Mouse (Mus musculus) megakaryocyte-erythroid progenitor cell, adult 5-6 weeks (primary cell): ENCODE data around the gene Slc3a2. TPM values are rescaled to one million over a fixed set of nuclear protein-coding genes. Genes with fewer than 3 reads are reported as not detected.
A peak's percentile ranks its signal among the peaks of the same experiment; 100 is the strongest.

Source experiments
- ATAC-seq: replicated peaks from 2 replicates; pipeline ENCODE4 v1.8.0; 2016; ENCODE audit warnings: mild to moderate bottlenecking, inconsistent platforms; ENCODE audit not compliant: severe bottlenecking, poor library complexity, low FRiP score, low TSS enrichment
- total RNA-seq, 2 experiments: library from RNA; stranded (forward) in 1 of 2; stranded (reverse) in 1 of 2; fragments of 200-1000, 215-1000 nt in 1 of 2; fragments of >200 nt in 1 of 2; fragmentation: Nextera tagmentation in 1 of 2; gene quantifications; 2 replicates each; pipeline ENCODE4 v1.2.3; 2014 to 2017

The Slc3a2 gene
- total RNA-seq, 2 experiments from 2014 or later: 74.7 to 93.9 TPM

- ATAC-seq: peak; percentile 78
Observed at GRCm38 (mm10) chr19:8673336-8674063, 49.7 kb downstream of the Slc3a2 start.

DNA sequence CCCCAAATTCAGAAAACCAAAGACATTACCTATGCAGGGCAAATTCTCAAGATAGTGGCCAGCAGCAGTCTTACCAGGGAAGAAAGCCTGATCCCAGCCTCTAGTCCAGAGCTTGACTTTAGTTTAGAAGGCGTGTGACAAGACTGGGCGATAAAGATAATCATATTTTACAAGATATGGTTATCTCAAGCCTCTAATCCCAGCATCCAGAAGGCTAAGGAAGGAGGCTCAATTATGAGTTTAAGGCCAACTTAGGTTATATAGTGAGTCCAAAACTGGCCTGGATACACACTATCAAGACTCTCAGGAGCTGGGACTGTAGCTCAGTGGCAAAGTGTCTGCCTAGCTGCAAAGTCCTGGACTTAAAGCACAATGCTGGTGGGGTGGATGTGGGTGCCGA lies 50.3 kb downstream of the Slc3a2 start:
- ATAC-seq: peak; percentile 75; the same call in 1 of the 2 replicates

DNA sequence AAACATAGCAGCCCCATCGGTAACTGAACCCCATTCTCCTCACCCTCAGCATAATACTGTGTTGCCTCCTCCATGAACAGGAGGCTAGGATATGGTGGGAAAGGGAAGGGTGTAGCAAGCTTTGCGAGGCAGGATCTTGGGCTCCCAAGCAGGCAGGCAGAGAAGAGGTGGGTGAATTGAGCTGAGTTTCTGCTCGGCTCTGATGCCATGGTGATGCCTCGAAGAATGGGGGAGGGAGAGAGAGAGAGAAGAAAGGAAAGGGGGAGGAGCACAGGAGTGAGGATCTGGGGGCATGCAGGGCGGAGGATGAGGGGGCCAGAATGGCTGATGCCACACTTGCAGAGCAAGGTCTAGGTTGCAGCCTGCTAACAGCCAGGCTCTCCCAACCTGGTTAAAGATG lies 57.4 kb downstream of the Slc3a2 start:
- no peak for ATAC-seq

DNA sequence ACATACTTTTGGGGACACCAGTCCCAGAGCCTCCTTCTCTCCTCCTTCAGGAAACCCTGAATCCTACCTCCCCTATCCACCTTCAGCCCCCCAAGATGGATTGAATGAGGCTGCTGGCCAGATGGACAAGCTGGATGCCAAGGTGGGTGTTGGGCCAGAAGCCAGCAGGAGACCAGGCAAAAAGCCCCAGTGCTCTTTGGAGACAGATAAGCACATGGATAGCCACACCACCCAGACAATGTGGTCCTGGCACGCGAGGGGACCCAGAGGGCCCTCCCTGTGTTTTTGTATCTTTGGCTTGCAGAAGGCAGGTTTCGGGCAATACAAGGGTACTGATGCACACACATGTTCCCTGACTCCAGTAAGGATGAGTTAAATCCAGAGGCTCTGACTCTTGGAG lies 58.3 kb downstream of the Slc3a2 start:
- peak; percentile 46 for ATAC-seq

GRCm38 (mm10) chr19:8663911-8664421 lies 59.2 kb downstream of the Slc3a2 start:
- ATAC-seq: no peak

DNA sequence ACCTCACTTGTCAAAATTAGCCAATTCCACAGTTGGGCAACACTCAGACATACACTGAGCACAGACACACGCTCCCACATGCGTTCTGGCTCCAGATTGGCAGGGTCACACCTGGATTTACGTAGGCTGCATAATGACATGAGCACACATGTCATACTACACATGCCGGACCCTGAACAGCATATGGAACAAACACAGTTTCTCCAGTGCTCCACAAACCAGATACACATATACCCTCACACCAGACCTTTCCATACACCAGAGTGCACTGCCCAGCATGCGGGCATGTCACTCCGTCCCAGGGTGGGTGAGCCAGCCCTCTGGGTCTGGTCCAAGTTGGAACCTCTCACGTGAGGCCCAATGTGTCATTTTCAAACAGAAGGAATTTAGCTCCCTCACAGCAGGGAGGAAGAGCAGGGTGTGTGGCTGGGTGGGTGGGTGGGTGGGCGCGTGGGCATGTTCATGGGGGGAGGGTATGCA lies 59.8 kb downstream of the Slc3a2 start, which contains the start of gene Chrm1:
Gene Chrm1 (plus strand): TSS at position 430 of the 480 bp plus-strand sequence.
- no peak for ATAC-seq

- peak; percentile 64 for ATAC-seq
Observed at GRCm38 (mm10) chr19:8662337-8662736, 60.8 kb downstream of the Slc3a2 start.

DNA sequence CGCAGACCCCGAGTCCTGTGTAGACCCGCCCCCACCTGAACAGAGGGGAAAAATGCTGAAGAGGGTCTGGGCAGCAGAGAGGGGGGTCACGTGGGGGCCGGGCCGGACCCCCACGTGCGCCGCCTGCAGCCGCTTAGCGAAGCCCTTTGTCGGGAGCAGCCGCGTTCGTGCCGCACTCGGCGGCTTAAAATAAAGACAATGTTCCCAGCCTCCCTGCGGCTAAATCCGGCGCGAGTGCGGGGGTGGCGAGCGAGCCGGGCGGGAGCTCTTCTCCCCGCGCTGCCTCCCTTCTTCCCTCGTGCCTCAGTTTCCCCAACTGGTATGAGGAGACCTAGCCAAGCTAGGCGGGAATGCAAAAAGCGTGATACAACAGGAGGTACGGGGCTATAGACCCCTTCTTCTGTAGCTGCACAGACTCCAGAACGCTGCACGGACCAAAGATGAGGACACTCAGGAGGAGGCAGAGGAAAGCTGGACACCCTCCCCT lies 61.3 kb downstream of the Slc3a2 start:
- no peak for ATAC-seq

Other genes starting within 250 kb of the Slc3a2 start
Only the 30 nearest of the 32 such genes appear.
- gene Slc22a8, start 132.1 kb downstream of the Slc3a2 start, total RNA-seq (2014; fragmentation: Nextera tagmentation): not detected in 2 replicates
- gene Slc22a8, start 132.1 kb downstream of the Slc3a2 start, total RNA-seq (2017): not detected in 2 replicates
- not detected in 2 replicates for gene Slc22a6, start 105.3 kb downstream of the Slc3a2 start, total RNA-seq (2014; fragmentation: Nextera tagmentation)
- gene Slc22a6, start 105.3 kb downstream of the Slc3a2 start, total RNA-seq (2017): not detected in 2 replicates
- not detected in 2 replicates for gene Chrm1, start 59.6 kb downstream of the Slc3a2 start, total RNA-seq (2014; fragmentation: Nextera tagmentation)
- not detected in 2 replicates for gene Chrm1, start 59.6 kb downstream of the Slc3a2 start, total RNA-seq (2017)
- 193 and 207 TPM in 2 replicates for gene Wdr74, start 12.5 kb upstream of the Slc3a2 start, total RNA-seq (2014; fragmentation: Nextera tagmentation)
- gene Wdr74, start 12.5 kb upstream of the Slc3a2 start, total RNA-seq (2017): 142 TPM in 2 replicates
- gene 1700092M07Rik, start 17.3 kb upstream of the Slc3a2 start, total RNA-seq (2014; fragmentation: Nextera tagmentation): 2.0 TPM in 1 of 2 replicates, not detected in the other
- gene 1700092M07Rik, start 17.3 kb upstream of the Slc3a2 start, total RNA-seq (2017): 3.8 and 6.5 TPM in 2 replicates
- gene Stx5a, start 18.0 kb upstream of the Slc3a2 start, total RNA-seq (2014; fragmentation: Nextera tagmentation): 74.7 and 80.4 TPM in 2 replicates
- 35.5 and 43.5 TPM in 2 replicates for gene Stx5a, start 18.0 kb upstream of the Slc3a2 start, total RNA-seq (2017)
- gene Nxf1, start 33.7 kb upstream of the Slc3a2 start, total RNA-seq (2014; fragmentation: Nextera tagmentation): 365 and 530 TPM in 2 replicates
- gene Nxf1, start 33.7 kb upstream of the Slc3a2 start, total RNA-seq (2017): 100 and 161 TPM in 2 replicates
- 59.6 and 76.4 TPM in 2 replicates for gene Tmem223, start 47.6 kb upstream of the Slc3a2 start, total RNA-seq (2014; fragmentation: Nextera tagmentation)
- 32.1 and 33.8 TPM in 2 replicates for gene Tmem223, start 47.6 kb upstream of the Slc3a2 start, total RNA-seq (2017)
- gene Tmem179b, start 51.1 kb upstream of the Slc3a2 start, total RNA-seq (2014; fragmentation: Nextera tagmentation): 104 and 114 TPM in 2 replicates
- 31.2 and 54.7 TPM in 2 replicates for gene Tmem179b, start 51.1 kb upstream of the Slc3a2 start, total RNA-seq (2017)
- 13.2 and 16.1 TPM in 2 replicates for gene Taf6l, start 63.0 kb upstream of the Slc3a2 start, total RNA-seq (2014; fragmentation: Nextera tagmentation)
- 7.6 and 12.0 TPM in 2 replicates for gene Taf6l, start 63.0 kb upstream of the Slc3a2 start, total RNA-seq (2017)
- gene Polr2g, start 75.2 kb upstream of the Slc3a2 start, total RNA-seq (2014; fragmentation: Nextera tagmentation): 120 and 126 TPM in 2 replicates
- gene Polr2g, start 75.2 kb upstream of the Slc3a2 start, total RNA-seq (2017): 86.1 and 106 TPM in 2 replicates
- 1.4 and 1.9 TPM in 2 replicates for gene Zbtb3, start 79.2 kb upstream of the Slc3a2 start, total RNA-seq (2014; fragmentation: Nextera tagmentation)
- gene Zbtb3, start 79.2 kb upstream of the Slc3a2 start, total RNA-seq (2017): 0.91 and 1.6 TPM in 2 replicates
- gene Ttc9c, start 96.0 kb upstream of the Slc3a2 start, total RNA-seq (2014; fragmentation: Nextera tagmentation): 35.6 and 41.6 TPM in 2 replicates
- gene Ttc9c, start 96.0 kb upstream of the Slc3a2 start, total RNA-seq (2017): 55.3 and 57.2 TPM in 2 replicates
- gene Hnrnpul2, start 96.6 kb upstream of the Slc3a2 start, total RNA-seq (2014; fragmentation: Nextera tagmentation): 68.2 and 88.0 TPM in 2 replicates
- gene Hnrnpul2, start 96.6 kb upstream of the Slc3a2 start, total RNA-seq (2017): 85.2 and 100.0 TPM in 2 replicates
- gene AC129217.1, start 106.4 kb upstream of the Slc3a2 start, total RNA-seq (2014; fragmentation: Nextera tagmentation): not detected in 2 replicates
- gene AC129217.1, start 106.4 kb upstream of the Slc3a2 start, total RNA-seq (2017): not detected in 2 replicates
- gene Bscl2, start 114.1 kb upstream of the Slc3a2 start, total RNA-seq (2014; fragmentation: Nextera tagmentation): 70.3 and 71.7 TPM in 2 replicates
- gene Bscl2, start 114.1 kb upstream of the Slc3a2 start, total RNA-seq (2017): 29.5 TPM in 2 replicates
- 0.57 TPM in 1 of 2 replicates, not detected in the other for gene Gng3, start 115.8 kb upstream of the Slc3a2 start, total RNA-seq (2014; fragmentation: Nextera tagmentation)
- 0.30 and 1.3 TPM in 2 replicates for gene Gng3, start 115.8 kb upstream of the Slc3a2 start, total RNA-seq (2017)
- 0.52 TPM in 1 of 2 replicates, not detected in the other for gene Lrrn4cl, start 127.4 kb upstream of the Slc3a2 start, total RNA-seq (2014; fragmentation: Nextera tagmentation)
- 1.5 TPM in 1 of 2 replicates, not detected in the other for gene Lrrn4cl, start 127.4 kb upstream of the Slc3a2 start, total RNA-seq (2017)
- gene Ubxn1, start 148.1 kb upstream of the Slc3a2 start, total RNA-seq (2014; fragmentation: Nextera tagmentation): 148 and 194 TPM in 2 replicates
- 235 and 295 TPM in 2 replicates for gene Ubxn1, start 148.1 kb upstream of the Slc3a2 start, total RNA-seq (2017)
- gene Uqcc3, start 157.6 kb upstream of the Slc3a2 start, total RNA-seq (2014; fragmentation: Nextera tagmentation): 46.7 and 54.1 TPM in 2 replicates
- 73.3 and 94.5 TPM in 2 replicates for gene Uqcc3, start 157.6 kb upstream of the Slc3a2 start, total RNA-seq (2017)
- 27.8 and 35.8 TPM in 2 replicates for gene Lbhd1, start 160.4 kb upstream of the Slc3a2 start, total RNA-seq (2014; fragmentation: Nextera tagmentation)
- gene Lbhd1, start 160.4 kb upstream of the Slc3a2 start, total RNA-seq (2017): 18.0 and 18.4 TPM in 2 replicates
- gene Gm49403, start 160.6 kb upstream of the Slc3a2 start, total RNA-seq (2014; fragmentation: Nextera tagmentation): not detected in 2 replicates
- not detected in 2 replicates for gene Gm49403, start 160.6 kb upstream of the Slc3a2 start, total RNA-seq (2017)
- 76.6 and 113 TPM in 2 replicates for gene 1810009A15Rik, start 165.5 kb upstream of the Slc3a2 start, total RNA-seq (2014; fragmentation: Nextera tagmentation)
- gene 1810009A15Rik, start 165.5 kb upstream of the Slc3a2 start, total RNA-seq (2017): 94.2 and 120 TPM in 2 replicates
- 2.5 and 25.7 TPM in 2 replicates for gene Gm49416, start 165.6 kb upstream of the Slc3a2 start, total RNA-seq (2014; fragmentation: Nextera tagmentation)
- not detected in 2 replicates for gene Gm49416, start 165.6 kb upstream of the Slc3a2 start, total RNA-seq (2017)
- gene Ints5, start 169.6 kb upstream of the Slc3a2 start, total RNA-seq (2014; fragmentation: Nextera tagmentation): 31.4 and 37.7 TPM in 2 replicates
- gene Ints5, start 169.6 kb upstream of the Slc3a2 start, total RNA-seq (2017): 16.6 and 17.1 TPM in 2 replicates
- 120 and 130 TPM in 2 replicates for gene Ganab, start 174.7 kb upstream of the Slc3a2 start, total RNA-seq (2014; fragmentation: Nextera tagmentation)
- gene Ganab, start 174.7 kb upstream of the Slc3a2 start, total RNA-seq (2017): 53.2 and 69.7 TPM in 2 replicates
- gene B3gat3, start 197.0 kb upstream of the Slc3a2 start, total RNA-seq (2014; fragmentation: Nextera tagmentation): 30.3 and 36.8 TPM in 2 replicates
- 17.6 and 17.7 TPM in 2 replicates for gene B3gat3, start 197.0 kb upstream of the Slc3a2 start, total RNA-seq (2017)
- 4.6 and 6.2 TPM in 2 replicates for gene Rom1, start 206.0 kb upstream of the Slc3a2 start, total RNA-seq (2014; fragmentation: Nextera tagmentation)
- gene Rom1, start 206.0 kb upstream of the Slc3a2 start, total RNA-seq (2017): 0.75 and 4.3 TPM in 2 replicates
- gene Eml3, start 206.2 kb upstream of the Slc3a2 start, total RNA-seq (2014; fragmentation: Nextera tagmentation): 29.3 and 45.8 TPM in 2 replicates
- 14.5 and 23.6 TPM in 2 replicates for gene Eml3, start 206.2 kb upstream of the Slc3a2 start, total RNA-seq (2017)
- 158 and 173 TPM in 2 replicates for gene Mta2, start 218.5 kb upstream of the Slc3a2 start, total RNA-seq (2014; fragmentation: Nextera tagmentation)
- 205 and 206 TPM in 2 replicates for gene Mta2, start 218.5 kb upstream of the Slc3a2 start, total RNA-seq (2017)